In genomic region chr11:115153699-115154292, GRCm38 (mm10) we compare ENCODE assay signal across 8 mouse cellular contexts. TPM values are rescaled to one million over a fixed set of nuclear protein-coding genes. Genes with fewer than 3 reads are reported as not detected.
DNase-seq lines count a peak whose midpoint lies in the region; ATAC-seq and TF ChIP-seq lines count a peak whose summit lies in the region.

No protein-coding gene starts in this region.

- TF ChIP-seq EP300 in heart, adult 2 months (IDR thresholded peaks at IDR 0.05; ENCODE audit: insufficient read depth, low read depth, low read length) = 0 out of 2 replicates have a peak, but pooled peaks have one; percentile 18
- TF ChIP-seq EP300 in liver, embryonic 14.5 days (IDR thresholded peaks at IDR 0.05; ENCODE audit: low read depth) = no peak
- TF ChIP-seq EP300 in stomach, postnatal 0 days (optimal IDR thresholded peaks at IDR 0.05) = no peak

- peak overlapping the region; percentile 19; the same call in 1 of the 2 replicates for H3K4me3 ChIP-seq in heart, adult 2 months
- peak overlapping the region; percentile 32; the same call in 1 of the 2 replicates for H3K4me3 ChIP-seq in kidney, adult 2 months (ENCODE audit: insufficient read depth, low read depth, low read length)
- peak overlapping the region; percentile 30 to 35 for H3K4me3 ChIP-seq in liver, embryonic 14.5 days (ENCODE audit: insufficient read depth in 1 of 2, low read depth in 2 of 2, low read length in 2 of 2)
- peak overlapping the region; percentile 15 for H3K4me3 ChIP-seq in stomach, postnatal 0 days (ENCODE audit: low read depth, low read length)

- peak; percentile 39; the same call in 1 of the 2 replicates for TF ChIP-seq POLR2A in heart, adult 2 months (IDR thresholded peaks at IDR 0.05; ENCODE audit: insufficient read depth, low read depth, low read length)
- TF ChIP-seq POLR2A in kidney, adult 2 months (IDR thresholded peaks at IDR 0.05; ENCODE audit: low read depth, low read length) = no peak

- no peaks in the 10 kb centered on the region; the same call in 1 of the 2 replicates for H3K4me1 ChIP-seq in heart, adult 2 months (ENCODE audit: control insufficient read depth, insufficient read depth, low read length)
- H3K4me1 ChIP-seq in kidney, adult 2 months (ENCODE audit: control insufficient read depth, insufficient read depth, low read length) = no peaks in the 10 kb centered on the region
- H3K4me1 ChIP-seq in liver, embryonic 14.5 days (replicated peaks; ENCODE audit: control insufficient read depth in 2 of 2, insufficient read depth in 2 of 2, low read length in 1 of 2) = peaks cover 0 to 4% of the 10 kb centered on the region in 2 experiments; a peak in 3 of 4 replicates
- H3K4me1 ChIP-seq in stomach, postnatal 0 days (replicated peaks; ENCODE audit: control insufficient read depth, insufficient read depth) = no peaks in the 10 kb centered on the region

- WGBS in heart, adult 2 months = under 1% methylated on average over 35 of the region's 35 CpGs
- WGBS in kidney, adult 2 months = 1% methylated on average over 35 of the region's 35 CpGs
- 1% methylated on average over 32 of the region's 35 CpGs for whole genome bisulfite sequencing in liver, embryonic 14.5 days (ENCODE audit: insufficient replicate concordance)
- WGBS in stomach, postnatal 0 days = under 1% methylated on average over 34 of the region's 35 CpGs

- intact Hi-C loops in heart, adult 2 months (cut with DNase I) = loop anchor here (1.0 kb wide), 1 partner anchor 70 kb away; no protein-coding TSS in a partner anchor

- peak; percentile 89 for TF ChIP-seq CTCF in heart, adult 2 months (IDR thresholded peaks at IDR 0.05)
- peak; percentile 87 for TF ChIP-seq CTCF in kidney, adult 2 months (conservative IDR thresholded peaks at IDR 0.05; ENCODE audit: insufficient read depth, insufficient read length, low read depth, low read length)
- peak; percentile 86 for TF ChIP-seq CTCF in liver, embryonic 14.5 days (IDR thresholded peaks at IDR 0.05; ENCODE audit: low read depth)
- TF ChIP-seq CTCF in stomach, postnatal 0 days (IDR thresholded peaks at IDR 0.05; ENCODE audit: low read depth) = peak; percentile 91

- H3K27ac ChIP-seq in heart, adult 2 months = no peak overlapping the region; the same call in 1 of the 2 replicates
- no peak overlapping the region for H3K27ac ChIP-seq in kidney, adult 2 months (ENCODE audit: insufficient read depth, low read depth, low read length)
- no peak overlapping the region for H3K27ac ChIP-seq in liver, embryonic 14.5 days
- no peak overlapping the region for H3K27ac ChIP-seq in stomach, postnatal 0 days (replicated peaks)

- peak; percentile 91 for DNase-seq in B cell, adult 2 months
- DNase-seq in adrenal gland, adult 18-20 months (ENCODE audit: low spot score in 2 of 2) = peak; percentile 64 to 80
- peak; percentile 82 for DNase-seq in embryo, embryonic 10.5 days (ENCODE audit: low spot score)
- DNase-seq in heart, adult 2 months = peak; percentile 83 to 85
- peak; percentile 83 for DNase-seq in kidney, adult 2 months
- peak in 2 of 3 experiments; percentile 59 to 61 for DNase-seq in liver, embryonic 14.5 days (ENCODE audit: low read depth in 3 of 3, low spot score in 3 of 3)
- DNase-seq in natural killer cell, adult 2 months (ENCODE audit: low spot score in 2 of 2) = peak; percentile 93 to 96
- DNase-seq in stomach, postnatal 0 days (ENCODE audit: low spot score) = peak; percentile 87

- H3K9me3 ChIP-seq in liver, embryonic 14.5 days (ENCODE audit: control insufficient read depth, low read length) = no peaks in the 10 kb centered on the region
- no peaks in the 10 kb centered on the region for H3K9me3 ChIP-seq in stomach, postnatal 0 days (ENCODE audit: control insufficient read depth, low read length)

- no peaks in the 10 kb centered on the region for H3K79me2 ChIP-seq in heart, adult 2 months (replicated peaks; ENCODE audit: control insufficient read depth, insufficient read depth, low read length)

- no peaks in the 10 kb centered on the region for H3K36me3 ChIP-seq in heart, adult 2 months (ENCODE audit: control insufficient read depth, insufficient read depth, low read length)
- H3K36me3 ChIP-seq in kidney, adult 2 months (ENCODE audit: control insufficient read depth, insufficient read depth, low read length) = no peaks in the 10 kb centered on the region
- no peaks in the 10 kb centered on the region for H3K36me3 ChIP-seq in liver, embryonic 14.5 days (replicated peaks; ENCODE audit: control insufficient read depth, insufficient read depth, low read depth)
- H3K36me3 ChIP-seq in stomach, postnatal 0 days (ENCODE audit: control insufficient read depth, insufficient read depth, low read length) = no peaks in the 10 kb centered on the region

- H3K27me3 ChIP-seq in heart, adult 2 months (ENCODE audit: control insufficient read depth, insufficient read depth, low read length) = 0 out of 2 replicates have a peak, but pooled peaks cover 3% of the 10 kb centered on the region
- no peaks in the 10 kb centered on the region for H3K27me3 ChIP-seq in kidney, adult 2 months (replicated peaks; ENCODE audit: control insufficient read depth, insufficient read depth, low read length)
- no peaks in the 10 kb centered on the region for H3K27me3 ChIP-seq in liver, embryonic 14.5 days (ENCODE audit: control insufficient read depth, insufficient read depth, low read length)
- no peaks in the 10 kb centered on the region for H3K27me3 ChIP-seq in stomach, postnatal 0 days (ENCODE audit: control insufficient read depth, insufficient read depth, low read length)

- peak overlapping the region; percentile 54 for H3K4me2 ChIP-seq in liver, embryonic 14.5 days (ENCODE audit: low read depth)
- H3K4me2 ChIP-seq in stomach, postnatal 0 days (replicated peaks; ENCODE audit: low read depth) = peak overlapping the region; percentile 41

- H3K9ac ChIP-seq in heart, adult 2 months (ENCODE audit: low read depth, low read length) = no peak overlapping the region
- no peak overlapping the region for H3K9ac ChIP-seq in liver, embryonic 14.5 days (replicated peaks)
- H3K9ac ChIP-seq in stomach, postnatal 0 days (ENCODE audit: low read length) = peak overlapping the region; percentile 35; the same call in 1 of the 2 replicates

- peak; percentile 78 for ATAC-seq in liver, embryonic 14.5 days (ENCODE audit: insufficient read depth)
- peak; percentile 86 for ATAC-seq in stomach, postnatal 0 days (ENCODE audit: low FRiP score, low TSS enrichment)

RNA-seq across cellular contexts. Expression of gene Slc9a3r1, which starts 9.3 kb away (rescaled TPM):
- total RNA-seq in adrenal gland, adult 18-20 months (2021) = 10 to 100 TPM; 17.2 to 19.3 TPM
- 10 to 100 TPM in 1 of 2 experiments, 1 to 10 TPM in 1; 8.1 to 10.1 TPM for total RNA-seq in heart, adult 2 months (2021)
- 8.9 and 9.7 TPM in 2 replicates for polyA plus RNA-seq in heart, adult 2 months (2012; rRNA removed)
- polyA plus RNA-seq in kidney, adult 2 months (2012; rRNA removed) = 229 and 239 TPM in 2 replicates
- polyA plus RNA-seq in liver, embryonic 14.5 days (2012; rRNA removed) = 37.9 and 41.4 TPM in 2 replicates
- 49.6 and 58.3 TPM in 2 replicates for polyA plus RNA-seq in liver, embryonic 14.5 days (2014; fragmentation: Nextera tagmentation; extraction: Ambion mirVana)
- 104 and 109 TPM in 2 replicates for polyA plus RNA-seq in stomach, postnatal 0 days (2015; fragmentation: Nextera tagmentation; extraction: Ambion mirVana)

RNA-seq across cellular contexts. Expression of gene Cd300lf, which starts 20.0 kb away (rescaled TPM):
- total RNA-seq in adrenal gland, adult 18-20 months (2021) = 1 to 10 TPM; 1.3 to 2.5 TPM
- under 1 TPM; 0.11 to 0.60 TPM for total RNA-seq in heart, adult 2 months (2021)
- polyA plus RNA-seq in heart, adult 2 months (2012; rRNA removed) = 0.38 and 1.00 TPM in 2 replicates
- polyA plus RNA-seq in kidney, adult 2 months (2012; rRNA removed) = 0.29 and 1.2 TPM in 2 replicates
- polyA plus RNA-seq in liver, embryonic 14.5 days (2012; rRNA removed) = 1.5 and 1.6 TPM in 2 replicates
- polyA plus RNA-seq in liver, embryonic 14.5 days (2014; fragmentation: Nextera tagmentation; extraction: Ambion mirVana) = 0.97 and 1.1 TPM in 2 replicates
- 0.36 and 0.47 TPM in 2 replicates for polyA plus RNA-seq in stomach, postnatal 0 days (2015; fragmentation: Nextera tagmentation; extraction: Ambion mirVana)

RNA-seq across cellular contexts. Expression of gene Tmem104, which starts 33.5 kb away (rescaled TPM):
- 10 to 100 TPM; 20.3 to 20.7 TPM for total RNA-seq in adrenal gland, adult 18-20 months (2021)
- total RNA-seq in heart, adult 2 months (2021) = 10 to 100 TPM in 1 of 2 experiments, 1 to 10 TPM in 1; 8.8 to 11.6 TPM
- polyA plus RNA-seq in heart, adult 2 months (2012; rRNA removed) = 8.6 and 9.9 TPM in 2 replicates
- 13.0 and 14.8 TPM in 2 replicates for polyA plus RNA-seq in kidney, adult 2 months (2012; rRNA removed)
- 1.7 and 2.1 TPM in 2 replicates for polyA plus RNA-seq in liver, embryonic 14.5 days (2012; rRNA removed)
- polyA plus RNA-seq in liver, embryonic 14.5 days (2014; fragmentation: Nextera tagmentation; extraction: Ambion mirVana) = 4.0 and 4.1 TPM in 2 replicates
- 6.3 and 8.2 TPM in 2 replicates for polyA plus RNA-seq in stomach, postnatal 0 days (2015; fragmentation: Nextera tagmentation; extraction: Ambion mirVana)

RNA-seq across cellular contexts. Expression of gene Nat9, which starts 33.9 kb away (rescaled TPM):
- 10 to 100 TPM; 26.2 to 27.6 TPM for total RNA-seq in adrenal gland, adult 18-20 months (2021)
- 10 to 100 TPM; 18.5 to 23.6 TPM for total RNA-seq in heart, adult 2 months (2021)
- 20.2 and 31.5 TPM in 2 replicates for polyA plus RNA-seq in heart, adult 2 months (2012; rRNA removed)
- polyA plus RNA-seq in kidney, adult 2 months (2012; rRNA removed) = 32.4 and 35.3 TPM in 2 replicates
- polyA plus RNA-seq in liver, embryonic 14.5 days (2012; rRNA removed) = 6.0 and 7.7 TPM in 2 replicates
- 8.2 and 8.5 TPM in 2 replicates for polyA plus RNA-seq in liver, embryonic 14.5 days (2014; fragmentation: Nextera tagmentation; extraction: Ambion mirVana)
- 17.7 and 18.1 TPM in 2 replicates for polyA plus RNA-seq in stomach, postnatal 0 days (2015; fragmentation: Nextera tagmentation; extraction: Ambion mirVana)
